Mouse (Mus musculus): ENCODE data around the gene Ttc9.

DNA sequence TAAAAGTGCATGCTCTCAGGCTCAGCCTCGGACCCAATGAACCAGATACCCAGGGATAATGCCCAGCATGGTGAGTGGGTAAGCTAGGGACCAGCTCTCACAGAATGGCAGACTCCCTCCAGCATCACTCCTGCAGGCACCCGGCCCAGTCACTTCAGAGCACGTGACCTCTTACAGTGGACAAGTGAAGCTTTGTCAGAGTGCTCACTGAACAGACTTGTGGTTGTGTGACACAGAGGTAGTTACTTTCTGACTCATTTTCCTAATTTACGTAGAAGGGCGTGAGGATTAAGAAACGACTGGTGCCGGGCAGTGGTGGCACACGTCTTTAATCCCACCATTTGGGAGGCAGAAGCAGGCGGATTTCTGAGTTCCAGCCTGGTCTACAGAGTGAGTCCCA is 37.4 kb downstream of the Ttc9 start:
- no peak for TF ChIP-seq GATA1 (IDR thresholded peaks at IDR 0.05; ENCODE audit: low read length)
- no peak for TF ChIP-seq TAL1 (IDR thresholded peaks at IDR 0.05; ENCODE audit: low read length)
